Mouse (Mus musculus) kidney, adult 2 months (tissue): Measurements from ENCODE around the gene Zfp385b. TPM values are rescaled to one million over a fixed set of nuclear protein-coding genes. Genes with fewer than 3 reads are reported as not detected.

Source experiments
- DNase-seq: peaks from one replicate; pipeline ENCODE4 v3.0.0; 2021
- H3K27ac ChIP-seq: fragments of 200-500 bp; 2 replicates; pipeline ENCODE4 v1.5.1; 2012; ENCODE audit warnings: low read depth, low read length, control low read depth, inconsistent platforms; ENCODE audit not compliant: insufficient read depth
- H3K27me3 ChIP-seq: fragments of 200-500 bp; replicated peaks from 2 replicates; pipeline ENCODE4 v1.6.1; 2012; ENCODE audit warnings: mild to moderate bottlenecking, moderate library complexity, low read length, inconsistent platforms; ENCODE audit not compliant: control insufficient read depth, insufficient read depth
- H3K36me3 ChIP-seq: fragments of 200-500 bp; 2 replicates; pipeline ENCODE4 v1.6.1; 2012; ENCODE audit warnings: mild to moderate bottlenecking, moderate library complexity, low read length, inconsistent platforms; ENCODE audit not compliant: control insufficient read depth, insufficient read depth
- H3K4me1 ChIP-seq: fragments of 200-500 bp; 2 replicates; pipeline ENCODE4 v1.6.1; 2011; ENCODE audit warnings: low read length; ENCODE audit not compliant: control insufficient read depth, insufficient read depth
- H3K4me3 ChIP-seq: fragments of 200-500 bp; 2 replicates; pipeline ENCODE4 v1.5.1; 2011; ENCODE audit warnings: mild to moderate bottlenecking, low read depth, low read length, control low read depth; ENCODE audit not compliant: insufficient read depth
- CTCF ChIP-seq: fragments of 200-500 bp; conservative IDR thresholded peaks from 2 replicates; pipeline ENCODE4 v1.5.1; 2011; ENCODE audit warnings: low read depth, mild to moderate bottlenecking, control low read depth, low read length, moderate library complexity, mixed read lengths; ENCODE audit not compliant: insufficient read depth, insufficient read length
- POLR2A ChIP-seq: fragments of 200-500 bp; IDR thresholded peaks from one replicate; pipeline ENCODE4 v1.6.1; 2011; ENCODE audit warnings: low read depth, low read length, control low read depth
- WGBS: fragments of 180-500 bp; shearing (Covaris S2); methylation state at CpG from one replicate; pipeline ENCODE4 v1.1.7; 2018; 5-methylcytosine and 5-hydroxymethylcytosine counted together
- polyA plus RNA-seq: library from polyadenylated mRNA; depleted of rRNA; stranded (reverse); fragments of >200 nt; gene quantifications from 2 replicates; pipeline ENCODE4 v1.2.3, GENCODE M21; 2012

Gene Zfp385b
- polyA plus RNA-seq, 1 experiment, result 12.9 TPM

DNA sequence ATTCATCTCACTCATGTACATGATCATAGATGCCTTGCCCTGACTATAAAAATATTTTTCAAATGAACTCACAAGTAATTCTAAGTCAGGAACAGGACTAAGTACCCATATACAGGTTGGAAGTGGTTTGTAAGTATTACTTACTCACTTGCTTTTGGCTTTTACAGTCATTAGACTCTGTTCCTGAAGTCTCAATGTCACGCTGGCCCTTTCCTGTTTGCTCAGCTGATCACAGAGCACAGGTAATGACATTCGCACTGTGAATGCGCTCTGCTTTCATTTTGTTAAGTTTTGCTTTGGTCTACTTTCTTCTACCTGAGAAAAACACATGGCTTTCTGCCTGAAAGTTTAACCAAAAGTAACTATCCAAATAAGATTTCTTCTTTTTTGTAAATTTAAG lies 282.9 kb downstream of the Zfp385b start:
- Histone ChIP-seq H3K4me1 (peaks cover 3% of the 10 kb centered on the region), H3K27ac (no peak overlapping the region), H3K27me3 (no peaks in the 10 kb centered on the region), H3K36me3 (no peaks in the 10 kb centered on the region), H3K4me3 (no peak overlapping the region)
- 46% methylated on average over 3 of the region's 3 CpGs for WGBS
- no peak for TF ChIP-seq POLR2A
- no peak for TF ChIP-seq CTCF
- DNase-seq, result peak; percentile 29

DNA sequence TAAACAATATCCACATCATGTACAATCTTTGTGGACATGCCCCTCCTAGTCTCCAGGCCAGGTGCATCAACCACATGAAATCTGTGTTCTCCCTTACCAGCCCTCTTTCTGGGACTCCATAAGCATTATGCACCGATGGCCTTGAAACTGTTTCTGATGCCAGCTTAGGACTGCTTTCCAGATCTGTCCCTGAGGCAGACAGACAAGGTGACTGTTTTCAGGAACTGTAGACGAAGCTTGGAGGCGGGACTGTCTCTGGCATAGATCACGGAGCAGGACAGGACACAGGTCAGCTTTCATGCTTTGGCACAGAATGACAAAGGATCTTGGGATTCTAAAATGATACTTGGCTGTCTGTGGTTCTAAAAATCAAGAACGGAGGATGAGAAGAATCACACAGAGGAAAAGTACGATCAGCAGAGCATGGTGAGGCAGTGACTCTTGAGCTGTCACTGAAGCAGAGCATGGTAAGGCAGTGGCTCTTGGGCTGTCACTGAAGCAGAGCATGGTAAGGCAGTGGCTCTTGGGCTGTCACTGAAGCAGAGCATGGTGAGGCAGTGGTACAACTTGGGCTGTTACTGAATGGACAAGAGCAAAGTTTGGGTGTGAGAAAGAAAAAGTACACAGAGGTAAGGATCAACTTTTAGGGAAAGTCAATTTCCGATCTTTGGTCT lies 291.2 kb downstream of the Zfp385b start:
- no peak overlapping the region for H3K4me3 ChIP-seq
- 56% methylated on average over 7 of the region's 7 CpGs for WGBS
- no peak for TF ChIP-seq POLR2A
- no peak for TF ChIP-seq CTCF
- H3K4me1 ChIP-seq, result 0 out of 2 replicates have a peak, but pooled peaks cover 5% of the 10 kb centered on the region
- H3K36me3 ChIP-seq, result no peaks in the 10 kb centered on the region
- H3K27me3 ChIP-seq, result no peaks in the 10 kb centered on the region; the same call in 1 of the 2 replicates
- peak; percentile 24 for DNase-seq
- H3K27ac ChIP-seq, result no peak overlapping the region

DNA sequence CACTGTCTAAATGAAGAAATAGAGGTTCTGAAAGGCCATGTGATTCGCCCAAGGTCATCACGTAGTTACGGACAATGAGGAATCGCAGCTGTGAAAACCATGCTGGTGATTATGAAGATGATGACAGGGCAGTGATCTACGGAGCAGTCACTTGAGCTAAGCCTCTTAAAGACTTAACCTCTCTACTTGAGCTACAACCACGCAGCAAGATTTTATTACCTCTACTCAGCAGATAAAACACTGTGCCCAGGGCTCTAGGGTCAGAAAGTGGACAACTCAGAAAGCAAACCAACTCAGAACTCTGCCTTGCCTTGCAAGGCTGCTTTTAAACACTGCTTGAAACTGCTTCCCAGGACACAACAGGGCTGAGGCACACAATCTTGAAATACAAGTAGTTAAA lies 291.8 kb downstream of the Zfp385b start:
- no peak for DNase-seq
- H3K4me3 ChIP-seq, result no peak overlapping the region
- no peak overlapping the region for H3K27ac ChIP-seq
- 0 out of 2 replicates have a peak, but pooled peaks cover 5% of the 10 kb centered on the region for H3K4me1 ChIP-seq
- WGBS, result 66% methylated on average over 6 of the region's 6 CpGs
- H3K36me3 ChIP-seq, result no peaks in the 10 kb centered on the region
- no peaks in the 10 kb centered on the region; the same call in 1 of the 2 replicates for H3K27me3 ChIP-seq
- TF ChIP-seq CTCF (no peak), POLR2A (no peak)

DNA sequence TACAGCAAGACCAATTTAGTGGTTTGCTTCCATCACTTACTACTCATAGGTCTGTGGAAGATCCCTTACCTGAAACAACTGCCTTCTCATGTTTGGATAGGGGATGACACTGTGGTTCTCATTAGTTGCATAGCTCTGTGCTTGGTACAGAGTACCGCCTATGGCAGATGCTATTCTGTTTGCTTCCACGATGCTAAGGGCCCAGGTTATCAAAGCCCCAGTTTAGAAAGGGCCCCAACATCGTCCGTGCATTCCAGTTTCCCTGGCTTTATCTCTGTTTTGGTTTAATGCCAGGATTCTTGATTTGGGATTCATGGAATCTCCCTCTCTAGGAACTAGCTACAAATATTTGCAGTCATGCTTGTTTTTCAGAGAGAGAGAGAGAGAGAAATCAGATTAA lies 292.6 kb downstream of the Zfp385b start:
- H3K27me3 ChIP-seq, result no peaks in the 10 kb centered on the region; the same call in 1 of the 2 replicates
- no peak overlapping the region for H3K4me3 ChIP-seq
- TF ChIP-seq CTCF, result no peak
- no peak for TF ChIP-seq POLR2A
- no peak overlapping the region for H3K27ac ChIP-seq
- DNase-seq, result no peak
- no peaks in the 10 kb centered on the region for H3K36me3 ChIP-seq
- peaks cover 5% of the 10 kb centered on the region; the same call in 1 of the 2 replicates for H3K4me1 ChIP-seq
- WGBS, result 77% methylated on average over 4 of the region's 4 CpGs

DNA sequence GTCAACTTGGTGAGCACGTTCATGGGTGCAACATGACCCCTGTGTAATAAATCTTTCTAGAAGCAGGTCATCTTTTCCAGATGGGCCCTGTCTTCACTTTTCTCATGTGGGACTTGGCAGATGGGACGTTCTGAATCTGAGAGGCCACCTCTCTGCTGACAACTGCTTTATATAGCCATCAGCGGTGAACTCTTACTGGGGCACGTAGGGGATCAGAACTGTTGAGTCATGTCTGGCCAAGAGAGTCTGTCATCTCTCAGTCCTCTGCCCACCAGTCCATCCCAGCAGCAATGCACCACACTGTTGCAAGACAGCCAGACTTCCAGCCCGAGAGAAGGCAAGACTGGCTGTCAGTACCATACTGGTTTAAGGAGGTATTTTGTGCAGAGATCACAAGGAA lies 293.1 kb downstream of the Zfp385b start:
- no peaks in the 10 kb centered on the region; the same call in 1 of the 2 replicates for H3K27me3 ChIP-seq
- no peak overlapping the region for H3K27ac ChIP-seq
- TF ChIP-seq POLR2A (no peak), CTCF (no peak)
- DNase-seq, result no peak
- H3K4me1 ChIP-seq, result peaks cover 5% of the 10 kb centered on the region; the same call in 1 of the 2 replicates
- no peak overlapping the region for H3K4me3 ChIP-seq
- H3K36me3 ChIP-seq, result no peaks in the 10 kb centered on the region
- WGBS, result 71% methylated on average over 5 of the region's 5 CpGs

DNA sequence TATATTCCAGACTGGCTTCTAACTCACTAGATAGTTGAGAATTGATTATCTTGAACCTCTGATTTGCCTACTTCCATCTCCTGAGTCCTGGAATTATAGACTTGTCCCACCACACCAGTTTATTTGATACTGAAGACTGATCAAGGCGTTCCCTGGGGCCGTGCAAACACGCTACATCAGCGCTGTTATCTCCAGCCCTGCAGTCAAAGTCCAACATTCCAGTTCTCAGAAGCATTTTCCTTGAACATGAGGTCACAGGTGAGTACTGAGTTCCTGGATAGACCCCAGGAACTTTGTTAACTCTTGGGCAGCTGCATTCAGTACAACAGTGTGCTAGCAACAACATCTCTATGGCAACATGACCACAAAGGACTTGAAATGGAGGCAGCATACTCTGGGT lies 297.2 kb downstream of the Zfp385b start:
- Histone ChIP-seq H3K36me3 (no peaks in the 10 kb centered on the region), H3K4me1 (no peaks in the 10 kb centered on the region; the same call in 1 of the 2 replicates), H3K4me3 (no peak overlapping the region), H3K27me3 (no peaks in the 10 kb centered on the region), H3K27ac (no peak overlapping the region)
- no peak for TF ChIP-seq CTCF
- no peak for TF ChIP-seq POLR2A
- DNase-seq, result peak; percentile 57
- whole genome bisulfite sequencing, result 42% methylated on average over 4 of the region's 4 CpGs

DNA sequence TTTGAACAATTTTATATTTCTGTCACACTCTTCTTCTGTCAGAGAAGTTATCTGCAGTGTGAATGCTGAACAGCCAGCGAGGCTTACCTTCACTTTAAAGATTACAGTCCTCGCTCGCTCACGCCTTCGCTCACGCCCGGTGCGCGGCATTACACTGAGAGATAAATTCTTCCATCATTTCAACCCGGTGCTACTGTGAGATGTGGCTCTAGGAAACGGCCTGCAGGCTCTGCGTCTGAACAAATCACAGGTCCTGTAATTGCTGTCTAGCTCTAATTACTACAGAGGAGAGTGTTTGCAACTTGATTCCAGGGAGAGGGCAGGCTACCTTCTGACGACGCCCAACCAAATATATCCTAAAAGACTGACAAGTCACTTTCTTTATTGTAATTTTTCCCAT lies 300.1 kb downstream of the Zfp385b start:
- Histone ChIP-seq H3K27ac (no peak overlapping the region), H3K4me1 (peaks cover 6% of the 10 kb centered on the region; the same call in 1 of the 2 replicates), H3K27me3 (no peaks in the 10 kb centered on the region), H3K4me3 (peak overlapping the region; percentile 46), H3K36me3 (no peaks in the 10 kb centered on the region)
- WGBS, result 2% methylated on average over 14 of the region's 14 CpGs
- peak; percentile 56 for DNase-seq
- no peak for TF ChIP-seq CTCF
- no peak for TF ChIP-seq POLR2A
